Mouse (Mus musculus): ENCODE data around the gene Cox4i1. TPM values are rescaled to one million over a fixed set of nuclear protein-coding genes. Genes with fewer than 3 reads are reported as not detected.
A peak's percentile ranks its signal among the peaks of the same experiment; 100 is the strongest.
"Not testable (repeated sequence)": the region's sequence is repeated elsewhere in the genome, so short reads cannot be mapped to it uniquely, and the experiment has no call there.

Cox4i1 gene
- total and polyA plus RNA-seq, 3 experiments = 556 to 1,840 (median 1,249) TPM

DNA sequence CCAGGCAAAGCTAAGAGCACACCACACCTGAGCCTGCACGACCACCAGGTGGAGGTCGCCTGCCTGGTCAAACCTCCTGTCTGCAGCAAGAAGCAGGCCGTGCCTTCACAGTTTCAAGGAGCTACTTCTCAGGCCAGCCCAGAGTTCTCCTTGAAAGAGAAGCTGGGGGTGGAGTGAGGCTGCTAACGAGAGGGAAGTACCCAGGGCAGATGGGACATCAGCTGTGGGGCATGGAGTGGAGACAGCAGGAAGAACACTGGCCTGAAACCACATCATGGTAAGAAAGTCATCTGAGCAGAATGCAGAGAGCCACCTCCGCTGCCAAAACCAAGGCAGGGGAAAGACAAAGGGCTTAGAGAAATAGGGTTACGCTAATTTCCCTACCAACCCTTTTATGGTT lies 3.5 kb upstream of the Cox4i1 start:
- no peak for DNase-seq

DNA sequence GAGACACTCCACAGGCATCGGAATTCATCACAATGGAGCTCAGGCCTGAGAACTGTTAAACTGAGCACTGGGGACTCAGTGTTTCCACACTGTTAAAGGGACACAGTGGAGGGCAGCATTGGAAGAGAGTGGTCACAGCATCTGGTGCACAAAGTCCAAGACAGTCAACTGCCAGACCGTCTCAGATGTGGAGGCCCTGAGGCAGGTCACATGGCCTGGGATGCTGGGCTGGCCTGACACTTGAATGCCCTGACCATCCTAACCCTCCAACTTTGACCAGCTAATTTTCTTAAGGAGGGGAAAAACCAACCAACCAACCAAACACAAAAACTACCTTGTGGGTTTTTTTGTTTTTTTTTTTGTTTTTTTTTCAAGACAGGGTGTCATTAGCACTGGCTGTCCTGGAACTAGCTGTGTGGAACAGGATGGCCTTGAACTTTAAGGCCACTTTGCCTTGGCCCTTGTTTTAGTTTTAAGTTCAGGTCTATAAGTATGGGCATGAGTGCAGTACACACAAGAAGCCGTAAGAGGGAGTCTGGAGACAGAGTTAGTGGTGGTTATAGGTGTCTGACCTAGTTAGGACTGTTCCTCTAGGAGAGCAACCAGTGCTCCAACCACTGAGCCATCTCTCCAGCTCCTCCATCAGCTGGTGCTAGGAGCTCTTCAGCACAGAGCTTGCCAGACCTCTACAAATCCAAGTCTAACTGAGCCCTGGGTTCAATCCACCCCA lies 2.1 kb upstream of the Cox4i1 start:
- DNase-seq = no peak

DNA sequence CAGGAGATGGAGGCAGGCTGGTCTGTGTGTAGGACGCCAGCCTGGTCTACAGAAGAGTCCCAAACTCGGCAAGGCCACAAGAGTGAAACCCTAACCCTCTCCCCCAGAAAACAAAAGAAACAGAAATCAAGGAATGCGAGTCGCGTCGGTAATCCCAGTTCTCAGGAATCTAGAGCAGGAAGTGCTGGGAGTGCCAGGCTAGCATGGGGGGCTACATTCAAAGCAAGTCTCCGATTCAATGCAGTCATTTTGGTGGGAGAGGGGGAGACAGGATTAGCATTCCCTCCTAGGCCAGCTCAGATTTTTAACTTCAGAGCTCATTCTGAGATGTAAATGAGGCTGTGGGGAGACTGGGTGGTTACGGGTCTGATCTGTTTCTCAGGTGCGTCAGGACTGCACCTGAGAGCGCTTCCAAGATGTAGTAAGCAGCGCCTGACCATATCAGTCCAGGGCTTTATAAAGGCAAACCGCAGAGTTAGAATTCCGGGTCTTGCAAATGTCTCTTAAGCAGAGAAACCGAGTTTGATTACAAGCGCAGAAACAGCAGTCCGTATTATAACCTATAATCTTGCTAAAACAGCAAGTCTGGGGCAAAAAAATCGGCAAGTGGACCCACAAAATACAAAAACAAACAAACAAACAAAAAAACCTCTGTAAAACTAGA lies 1.1 kb upstream of the Cox4i1 start:
- DNase-seq = no peak

DNA sequence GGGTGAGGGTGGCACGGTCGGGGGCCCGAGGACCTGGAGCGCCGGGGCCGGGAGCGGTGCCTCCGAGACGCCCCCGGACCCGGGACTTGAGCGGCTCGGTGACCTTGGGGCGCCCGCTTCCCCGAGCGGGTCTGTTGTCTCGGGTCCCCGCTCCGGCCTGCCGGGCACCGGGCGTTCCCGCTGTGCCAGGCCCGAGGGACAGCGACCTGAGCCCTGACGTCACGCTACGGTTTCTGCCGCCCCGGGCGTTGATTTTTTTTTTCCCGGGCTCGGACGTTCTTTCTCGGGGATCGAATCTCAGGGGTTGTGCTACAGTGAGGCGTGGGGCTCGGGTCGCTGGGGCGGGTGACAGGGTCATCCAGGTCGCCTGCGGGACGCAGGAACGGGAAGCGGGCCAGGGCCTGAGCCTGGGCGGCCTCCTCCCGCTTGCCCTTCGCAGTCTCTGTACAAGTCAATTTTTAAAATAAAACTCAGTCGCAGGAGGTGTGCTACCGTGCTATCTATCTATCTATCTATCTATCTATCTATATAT lies 418 bp downstream of the Cox4i1 start, which contains the start of gene Emc8:
TSS of gene Emc8 (minus strand) at position 200 of the 532 bp plus-strand sequence.
- no peak for DNase-seq

DNA sequence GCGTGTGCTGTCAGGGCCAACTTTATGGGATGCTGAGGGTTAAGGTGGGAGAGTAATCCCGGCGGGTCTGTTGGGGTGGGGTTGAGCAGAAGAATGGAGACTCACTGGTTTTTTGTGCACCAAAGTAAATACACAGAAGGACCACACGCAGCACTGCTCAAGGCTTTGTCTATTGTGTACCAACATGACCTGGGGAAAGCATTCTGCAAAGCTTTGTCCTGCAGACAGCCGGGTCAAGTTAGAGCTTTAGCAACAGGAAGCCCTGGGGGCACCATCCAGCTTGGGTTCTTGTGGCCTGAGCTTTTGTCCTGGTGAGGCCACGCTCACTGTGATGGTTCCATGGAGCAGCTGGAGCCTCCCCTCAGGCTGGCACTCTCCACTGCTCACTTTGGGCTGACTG lies 3.8 kb downstream of the Cox4i1 start:
- DNase-seq = no peak

DNA sequence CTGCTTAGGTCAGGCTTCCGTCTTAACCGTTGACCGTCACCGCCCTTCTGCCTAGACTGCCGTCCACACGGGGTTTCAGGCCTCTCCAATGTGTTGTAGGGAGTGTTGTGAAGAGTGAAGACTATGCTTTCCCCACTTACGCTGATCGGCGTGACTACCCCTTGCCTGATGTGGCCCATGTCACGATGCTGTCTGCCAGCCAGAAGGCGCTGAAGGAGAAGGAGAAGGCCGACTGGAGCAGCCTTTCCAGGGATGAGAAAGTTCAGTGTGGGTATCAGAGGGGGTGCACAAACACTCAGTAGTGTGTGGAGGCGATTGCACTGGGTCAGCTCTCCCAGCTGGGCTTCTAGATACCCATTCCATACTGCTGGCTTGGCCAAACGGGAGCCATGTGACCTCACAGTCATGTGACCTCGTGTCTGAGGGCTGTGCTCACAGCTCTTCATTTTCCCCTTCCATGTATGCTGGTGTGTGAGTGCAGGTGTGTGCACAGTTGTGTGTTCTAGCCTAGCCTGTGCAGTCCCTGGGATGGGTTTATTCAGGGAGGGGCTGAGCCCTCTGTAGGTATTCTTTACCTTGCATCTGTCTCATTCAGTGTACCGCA lies 4.7 kb downstream of the Cox4i1 start:
- DNase-seq = no peak

DNA sequence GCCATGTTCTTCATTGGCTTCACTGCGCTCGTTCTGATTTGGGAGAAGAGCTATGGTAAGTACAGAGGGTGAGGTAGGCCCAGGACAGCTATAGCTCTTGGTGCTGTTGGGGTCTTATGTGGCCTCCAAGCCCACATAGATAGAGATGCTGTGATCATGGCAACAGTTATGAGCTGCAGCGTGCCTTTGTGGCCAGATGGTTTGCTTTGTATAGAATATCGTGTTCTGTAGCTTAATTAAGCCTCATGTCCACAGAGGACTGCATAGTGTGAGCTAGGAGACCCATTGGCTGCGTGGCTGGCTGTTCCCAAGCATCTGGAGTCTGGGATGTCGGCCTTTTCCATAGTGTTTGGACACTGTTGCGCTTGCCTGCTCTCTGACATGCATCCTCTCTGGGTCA lies 5.3 kb downstream of the Cox4i1 start:
- DNase-seq = no peak

DNA sequence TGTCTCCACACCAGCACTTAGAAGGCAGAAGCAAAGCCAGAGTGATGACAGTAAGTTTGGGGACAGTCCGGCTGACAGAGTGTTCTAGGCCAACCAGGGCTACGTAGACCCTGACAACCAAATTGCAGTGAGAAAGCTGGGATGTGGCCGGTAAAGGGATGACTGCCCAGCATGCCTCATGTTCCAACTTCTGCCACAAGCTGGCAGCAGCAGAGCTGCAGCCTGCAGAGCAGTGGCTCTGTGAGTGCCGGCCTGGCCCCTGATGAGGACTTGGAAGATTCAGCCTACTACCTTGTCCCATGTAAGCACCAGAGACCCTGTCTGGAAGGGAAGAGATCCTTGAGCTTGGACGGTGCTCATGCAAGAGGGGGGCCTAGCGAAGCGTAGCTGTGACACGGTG lies 7.7 kb downstream of the Cox4i1 start:
- DNase-seq = no peak

DNA sequence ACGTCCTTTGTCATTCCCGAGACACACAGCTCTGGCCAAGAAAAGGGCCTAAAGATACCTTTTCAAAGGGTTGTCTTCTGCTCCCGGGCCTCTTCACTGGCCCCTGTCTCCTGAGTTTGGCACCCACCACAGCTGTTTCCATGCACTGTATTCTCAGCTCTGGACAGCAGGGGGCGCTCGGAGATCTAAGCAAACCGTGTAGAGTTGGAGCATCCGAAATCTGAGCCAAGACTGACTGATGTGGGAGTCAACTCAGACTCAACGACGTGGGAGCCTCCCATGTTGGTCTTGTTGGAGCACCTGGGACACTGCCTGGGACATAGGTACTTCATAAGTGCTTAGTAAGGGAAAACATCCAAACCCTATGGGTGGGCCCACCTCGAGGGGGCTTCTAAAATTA lies 10.4 kb downstream of the Cox4i1 start:
- DNase-seq = peak; percentile 79

DNA sequence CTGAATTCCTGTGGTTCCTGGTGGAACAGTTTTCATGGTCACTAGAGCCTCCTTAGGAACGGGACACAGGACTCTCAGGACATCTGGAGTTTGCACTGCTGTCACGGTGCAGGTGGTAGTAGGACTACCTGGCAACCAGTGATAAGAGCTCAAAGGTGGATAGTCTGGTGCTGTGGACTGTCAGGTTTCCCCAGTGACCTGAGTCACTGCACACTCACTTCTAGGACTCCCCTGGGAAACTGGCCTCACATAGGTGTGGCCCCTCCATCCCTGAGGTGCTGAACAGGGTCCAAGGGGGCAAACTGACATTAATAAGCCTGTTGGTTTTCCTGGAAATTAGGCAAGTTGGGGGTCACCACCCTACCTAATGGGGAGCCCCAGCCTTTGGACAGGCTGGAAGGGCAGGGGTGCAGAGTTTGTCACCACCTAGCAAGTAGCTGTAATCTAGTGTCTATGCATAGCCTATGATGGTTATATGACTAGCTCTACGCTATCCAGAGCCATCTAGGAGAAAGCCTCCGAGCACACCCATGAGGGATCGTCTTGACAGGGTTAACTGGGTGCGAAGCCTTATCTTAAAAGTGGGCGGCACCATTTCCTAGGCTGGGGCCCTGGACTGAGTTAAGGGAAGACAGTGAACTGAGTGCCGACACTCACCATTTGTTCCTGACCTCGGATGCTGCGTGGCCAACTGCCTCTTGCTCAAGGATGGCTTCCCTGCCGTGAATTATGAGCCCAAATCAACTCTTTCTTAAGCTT lies 11.8 kb downstream of the Cox4i1 start:
- DNase-seq = no peak

DNA sequence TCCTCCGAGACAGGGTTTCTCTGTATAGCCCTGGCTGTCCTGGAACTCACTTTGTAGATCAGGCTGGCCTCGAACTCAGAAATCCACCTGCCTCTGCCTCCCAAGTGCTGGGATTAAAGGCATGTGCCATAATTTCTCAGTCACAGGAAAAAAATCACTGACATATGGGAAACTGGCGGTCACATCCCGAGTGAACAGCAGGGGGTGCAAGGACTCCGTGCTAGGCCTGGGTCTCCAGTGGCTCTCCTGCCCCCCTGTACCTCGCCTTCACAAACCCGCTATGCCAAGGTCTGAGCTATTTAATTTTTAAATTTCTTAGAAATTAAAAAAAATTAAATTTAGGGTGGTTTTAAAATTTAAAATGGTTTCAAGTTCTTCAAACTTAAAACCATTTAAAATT lies 12.4 kb downstream of the Cox4i1 start:
- not testable (repeated sequence) for DNase-seq

DNA sequence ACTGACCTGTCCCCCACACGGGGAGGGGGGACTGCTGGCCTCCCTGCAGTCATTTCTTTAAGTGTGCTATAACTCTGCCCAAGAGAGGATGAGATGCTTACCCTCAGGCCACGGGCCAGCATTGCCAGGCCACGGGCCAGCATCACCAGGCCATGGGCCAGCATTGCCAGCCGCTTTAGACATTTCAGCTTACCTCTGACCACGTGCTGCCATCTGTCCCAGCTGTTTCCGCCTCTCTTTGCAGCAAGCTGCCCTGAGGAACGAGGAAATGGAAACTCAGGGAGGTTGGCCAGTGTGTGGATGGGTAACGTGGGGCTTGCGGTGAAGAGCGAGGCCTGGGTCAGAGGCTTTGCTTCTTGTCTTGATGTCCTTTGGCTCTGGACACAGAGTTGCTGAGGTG lies 13.1 kb downstream of the Cox4i1 start:
- no peak for DNase-seq

DNA sequence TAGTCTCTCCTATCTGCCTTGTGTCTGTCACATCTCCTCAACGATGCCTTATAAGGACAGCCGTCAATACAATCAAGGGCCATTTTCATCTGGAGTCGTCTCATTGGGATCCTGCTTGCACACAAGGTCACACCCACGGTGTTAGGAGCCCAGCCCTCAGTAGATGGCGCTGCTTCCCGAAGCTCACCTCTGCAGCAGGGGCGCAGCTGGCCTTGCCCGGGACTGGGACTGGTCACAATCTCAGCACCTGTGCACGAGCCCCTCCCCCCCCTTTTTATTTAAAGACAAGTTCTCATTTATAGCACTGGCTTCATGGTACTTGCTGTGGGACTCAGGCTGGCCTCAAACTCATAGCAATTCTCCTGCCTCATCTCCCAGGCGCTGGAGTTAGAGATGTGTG lies 15.6 kb downstream of the Cox4i1 start:
- DNase-seq = peak; percentile 86

DNA sequence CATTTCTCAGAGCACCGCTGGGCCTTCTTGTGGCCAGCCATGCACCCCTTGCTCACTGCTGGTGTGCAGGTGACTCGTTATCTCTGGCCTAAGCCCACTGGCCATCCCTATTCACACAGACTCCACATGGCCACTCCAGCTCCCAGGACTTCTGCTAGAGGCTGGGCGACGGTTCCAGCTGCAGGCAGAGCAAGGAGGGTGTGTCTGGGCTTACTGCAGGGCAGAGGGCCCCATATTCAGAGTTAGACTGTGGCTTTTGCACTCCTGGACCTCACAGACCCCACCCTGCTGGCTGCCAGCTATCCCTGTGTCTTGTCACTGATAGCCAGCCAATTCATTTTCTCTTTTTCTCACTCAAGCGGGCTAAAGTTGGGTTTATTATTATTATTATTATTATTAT lies 16.1 kb downstream of the Cox4i1 start:
- no peak for DNase-seq

DNA sequence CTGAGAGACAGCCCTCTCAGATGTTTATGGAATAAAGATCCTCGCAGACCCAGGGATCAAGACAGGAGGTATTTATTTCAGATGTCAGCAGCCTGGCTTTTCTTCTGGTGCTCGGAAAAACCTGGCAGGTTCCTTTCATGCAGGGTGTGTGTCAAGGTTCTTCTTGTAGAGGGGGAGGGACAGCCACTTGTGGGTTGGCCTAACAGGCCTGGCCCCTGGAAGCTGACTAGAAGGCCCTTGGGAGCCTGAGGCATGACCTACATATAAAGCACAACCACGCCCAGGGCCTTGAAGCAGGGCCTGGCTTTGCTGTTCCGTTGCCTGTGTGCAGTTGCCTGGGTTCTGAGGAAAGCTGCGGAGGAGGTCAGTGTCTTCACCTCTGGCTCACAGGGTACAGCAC lies 17.1 kb downstream of the Cox4i1 start:
- peak; percentile 91 for DNase-seq

DNA sequence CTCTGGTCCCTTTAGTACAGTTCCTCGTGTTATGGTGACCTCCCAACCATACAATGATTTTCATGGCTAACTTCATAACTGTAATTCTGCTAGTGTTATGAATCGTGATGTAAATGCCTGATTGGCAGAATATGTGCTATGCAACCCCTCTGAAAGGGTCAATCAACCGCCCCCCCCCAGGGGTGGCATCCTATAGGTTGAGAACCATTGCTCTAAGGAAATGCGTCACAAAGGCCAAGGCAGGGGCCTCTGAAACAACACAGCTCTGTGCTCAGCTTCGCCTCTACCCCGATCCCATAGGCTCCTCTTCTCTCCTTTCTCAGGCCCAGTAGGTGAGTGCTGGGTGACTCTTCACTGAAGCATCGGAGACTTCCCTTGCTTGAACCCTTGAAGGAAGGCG lies 17.6 kb downstream of the Cox4i1 start:
- DNase-seq = no peak

DNA sequence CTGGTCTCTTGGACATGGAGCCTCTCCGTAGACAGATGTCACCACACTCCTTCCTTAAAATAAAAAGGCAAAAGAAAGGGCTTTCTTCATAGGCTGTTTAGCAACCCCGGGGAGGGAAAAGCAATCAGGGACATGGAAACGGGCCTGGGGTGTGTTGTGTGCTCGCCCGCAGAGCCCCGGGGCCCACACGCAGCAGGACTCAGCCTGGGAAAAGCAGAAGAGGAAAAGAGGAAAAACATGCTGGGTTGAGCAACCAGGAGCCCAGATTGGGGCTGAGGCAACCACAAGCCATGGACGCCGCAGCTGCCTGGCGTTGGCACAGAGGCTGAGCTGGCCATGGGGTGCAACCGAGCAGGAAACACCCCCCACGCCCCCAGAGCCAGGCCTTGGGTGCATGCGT lies 18.0 kb downstream of the Cox4i1 start:
- DNase-seq = peak; percentile 70

DNA sequence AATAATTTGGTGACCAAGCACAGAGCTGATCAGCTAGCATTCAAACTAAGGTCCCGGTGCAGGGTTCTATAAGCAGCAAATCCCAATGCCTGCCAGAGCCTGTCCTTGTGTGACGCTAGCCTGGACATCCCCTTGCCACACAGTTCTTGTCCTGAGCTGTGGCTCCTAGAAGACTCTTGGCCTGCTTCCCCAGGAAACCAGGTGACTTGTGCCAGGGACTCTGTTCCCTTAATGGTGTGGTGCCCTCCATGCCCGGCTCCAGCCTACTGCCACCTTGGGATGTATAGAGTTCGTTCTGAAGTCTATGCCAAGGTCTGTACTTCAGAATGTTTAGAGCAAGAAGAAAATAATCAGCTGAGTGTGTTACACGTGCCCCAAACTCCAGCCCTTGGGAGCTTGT lies 18.6 kb downstream of the Cox4i1 start:
- DNase-seq = no peak

DNA sequence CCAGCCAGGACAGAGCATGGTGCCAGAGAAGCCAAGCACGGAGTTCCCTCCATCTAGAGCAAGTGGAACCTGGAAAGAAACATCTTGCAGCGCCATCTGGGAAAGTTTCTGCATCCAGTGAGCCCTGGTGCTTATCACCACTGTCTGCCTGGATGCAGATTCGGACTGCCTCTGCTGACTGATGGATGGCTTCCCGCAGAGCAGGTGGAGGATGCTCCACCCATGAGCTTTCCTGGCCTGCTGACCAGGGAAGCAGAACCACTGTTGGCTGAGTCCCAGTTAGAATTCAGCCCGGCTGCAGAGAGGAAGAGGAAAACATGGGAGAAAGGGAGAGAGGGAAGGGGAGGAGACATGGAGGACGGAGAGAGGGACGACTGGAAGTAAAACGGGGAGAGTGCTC lies 19.8 kb downstream of the Cox4i1 start:
- DNase-seq = no peak

DNA sequence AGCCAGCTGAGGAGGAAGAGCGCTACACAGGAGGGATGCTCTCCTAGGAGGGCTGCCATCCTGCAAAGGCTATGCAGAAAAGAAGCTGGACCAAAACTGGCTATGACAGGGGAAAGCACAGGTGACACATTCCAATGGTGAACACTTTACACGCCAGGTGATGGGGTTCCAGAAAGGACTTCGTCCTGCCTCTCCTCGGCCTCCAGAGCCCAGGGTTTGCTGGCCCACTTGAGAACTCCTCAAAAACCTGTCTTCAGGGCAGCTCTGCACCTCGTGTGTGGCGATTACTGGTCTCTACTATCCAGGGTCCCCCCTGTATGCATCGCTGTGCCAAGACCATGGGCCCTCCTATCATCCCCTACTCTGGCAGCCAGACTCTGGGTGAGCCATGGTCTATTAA lies 20.5 kb downstream of the Cox4i1 start:
- no peak for DNase-seq

DNA sequence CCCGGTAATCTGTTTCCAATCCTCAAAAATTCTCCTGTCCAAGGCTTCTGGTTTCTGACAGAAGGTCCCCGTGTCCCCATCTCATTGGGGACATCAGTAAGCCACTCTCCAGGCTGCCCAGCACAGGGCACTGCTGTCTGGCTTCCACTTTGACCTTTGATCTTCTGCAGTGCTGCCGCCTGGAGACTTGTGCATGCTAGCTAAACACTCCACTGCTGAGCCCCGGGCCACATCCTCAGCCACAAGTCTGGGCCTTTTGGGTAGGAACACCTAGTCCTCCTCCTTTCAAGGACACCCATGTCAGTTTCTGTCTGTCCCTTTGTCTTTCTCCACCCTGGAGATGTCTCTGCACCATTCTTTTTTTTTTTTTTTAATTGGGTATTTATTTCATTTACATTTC lies 24.9 kb downstream of the Cox4i1 start:
- DNase-seq = no peak

DNA sequence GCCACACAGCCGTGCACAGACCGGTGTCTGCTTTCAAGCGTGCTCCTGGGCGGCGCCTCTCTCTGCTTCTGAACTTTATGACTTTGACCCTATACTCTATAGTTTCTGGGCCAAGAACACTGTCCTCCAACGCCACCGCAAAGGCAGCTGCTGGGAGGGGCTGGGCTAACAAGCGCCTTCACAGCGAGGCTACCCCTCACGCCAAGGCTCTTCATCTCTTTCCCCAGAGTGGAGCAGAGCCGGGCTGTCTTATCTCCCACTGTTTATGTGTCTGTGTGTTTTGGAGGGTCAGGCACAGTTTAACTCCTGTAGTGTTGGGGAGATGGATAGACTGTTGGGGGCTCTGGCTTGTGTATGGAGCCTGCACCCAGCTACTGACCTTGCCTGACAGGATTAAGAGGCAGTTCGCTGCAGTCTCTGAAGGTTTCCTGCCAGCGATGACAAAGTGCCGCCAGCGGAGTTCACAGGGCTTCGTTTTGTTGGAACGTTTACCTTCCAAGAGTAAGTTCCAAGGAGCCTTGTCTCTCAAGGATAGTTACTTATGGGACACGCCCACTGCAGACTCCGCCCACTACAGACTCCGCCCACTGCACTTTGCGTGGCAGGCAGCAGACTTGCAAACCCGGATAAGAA lies 26.0 kb downstream of the Cox4i1 start:
- peak; percentile 47 for DNase-seq

Measured in adrenal gland, adult 2 months (tissue).